Mouse (Mus musculus): Measurements from ENCODE around the gene Prrt2.

GRCm38 (mm10) chr7:127017950-127018345 lies 3.1 kb downstream of the Prrt2 start:
- TF ChIP-seq POLR2A (IDR thresholded peaks at IDR 0.05; ENCODE audit: insufficient read depth, low read length) (no peak), EP300 (IDR thresholded peaks at IDR 0.05; ENCODE audit: insufficient read depth, low read depth, low read length) (no peak)
